Mouse (Mus musculus) stomach, postnatal 0 days (tissue): Measurements from ENCODE around the gene Rab8b.

Experiments used
- CTCF ChIP-seq: IDR thresholded peaks from 2 replicates; pipeline ENCODE4 v1.5.1; 2016; ENCODE audit warnings: antibody characterized with exemption, low read depth, mild to moderate bottlenecking, moderate library complexity
- EP300 ChIP-seq: optimal IDR thresholded peaks from 2 replicates; pipeline ENCODE3; 2016; ENCODE audit warnings: antibody characterized with exemption

DNA sequence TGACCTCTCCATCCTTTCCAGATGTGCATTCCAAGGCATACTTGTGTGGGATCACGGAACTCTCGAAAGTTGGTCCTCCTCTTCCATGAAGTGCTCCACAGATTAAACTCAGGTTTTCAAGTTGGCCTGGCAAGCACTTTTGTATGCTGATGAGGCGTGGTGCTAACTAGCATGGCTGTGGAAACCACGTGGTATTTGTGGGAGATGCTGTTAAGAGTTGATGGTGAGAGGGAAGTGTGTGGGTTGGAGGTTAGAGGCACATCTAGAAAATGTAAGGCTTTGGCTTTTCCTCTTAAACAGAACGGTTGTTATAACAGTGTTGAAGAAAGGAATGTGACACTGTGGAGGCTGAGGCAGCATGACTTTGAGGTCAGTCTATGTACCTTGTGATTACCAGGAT, 98.5 kb downstream of the Rab8b start:
- TF ChIP-seq EP300 (no peak), CTCF (no peak)
